ENCODE assay signal across 27 mouse cellular contexts in the genomic region with DNA sequence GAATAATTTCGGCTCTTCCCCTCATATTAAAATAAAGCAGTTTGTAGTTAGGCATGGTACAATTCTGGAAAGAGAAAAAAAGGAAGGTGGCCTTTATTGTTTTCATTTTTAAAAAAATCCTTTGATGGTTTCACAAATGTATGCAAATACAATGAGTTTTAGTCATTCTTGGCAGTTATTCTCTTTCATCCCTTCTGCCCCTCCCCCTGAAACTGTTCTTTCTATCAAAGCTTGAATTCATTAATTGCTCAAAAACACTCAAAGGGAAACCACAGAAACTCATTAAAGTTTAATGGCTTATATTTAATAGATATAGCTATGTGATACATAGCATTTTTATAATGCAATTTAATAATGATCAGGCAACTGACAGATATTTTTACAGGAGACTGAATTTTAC. TPM values are rescaled to one million over a fixed set of nuclear protein-coding genes. Genes with fewer than 3 reads are reported as not detected.
DNase-seq lines count a peak whose midpoint lies in the region; ATAC-seq lines count a peak whose summit lies in the region.
"Had no signal": no experiment of that assay in that cellular context is flagged by ENCODE, and none has a peak within 500 bp of the region (broad histone marks: within the 10 kb centered on the region; RNA-seq: fewer than 3 reads in every experiment).

No protein-coding gene starts in this region.

- DNase-seq in hindbrain, embryonic 10.5 days (ENCODE audit: low spot score), result no peak
- peak; percentile 61 for DNase-seq in Muller cell, postnatal 12 days (ENCODE audit: inconsistent ontology term)
- no peak for DNase-seq in embryo, embryonic 9.5 days (ENCODE audit: extremely low spot score)
- no peak for DNase-seq in right cerebral cortex, postnatal 4 days
- DNase-seq: cerebellum, adult 2 months; cerebellum, postnatal 36 days; embryo, embryonic 11 days; gastrocnemius, postnatal 10 days; heart, postnatal 10 days; kidney, adult 9 months; kidney, postnatal 14 days; liver; lung, postnatal 4 days; thymus, adult 2 months; thymus, postnatal 4 days had no signal

- H3K9me3 ChIP-seq in hindbrain, embryonic 10.5 days, result no peaks in the 10 kb centered on the region
- H3K9me3 ChIP-seq in hindbrain, embryonic 16.5 days (ENCODE audit: control insufficient read depth, low read length), result no peaks in the 10 kb centered on the region
- no peaks in the 10 kb centered on the region for H3K9me3 ChIP-seq in forebrain, embryonic 16.5 days (ENCODE audit: control insufficient read depth, low read length)
- no peaks in the 10 kb centered on the region for H3K9me3 ChIP-seq in midbrain, embryonic 15.5 days
- H3K9me3 ChIP-seq: heart, embryonic 12.5 days; hindbrain, embryonic 15.5 days; limb, embryonic 10.5 days; liver, embryonic 15.5 days; lung, embryonic 15.5 days had no signal

- 0 out of 2 replicates have a peak, but pooled peaks cover 4% of the 10 kb centered on the region for H3K36me3 ChIP-seq in hindbrain, embryonic 10.5 days
- H3K36me3 ChIP-seq in hindbrain, embryonic 16.5 days (ENCODE audit: control insufficient read depth, insufficient read depth, low read length), result no peaks in the 10 kb centered on the region
- no peaks in the 10 kb centered on the region for H3K36me3 ChIP-seq in forebrain, embryonic 16.5 days (ENCODE audit: control insufficient read depth, insufficient read depth)
- no peaks in the 10 kb centered on the region for H3K36me3 ChIP-seq in midbrain, embryonic 15.5 days (replicated peaks)
- H3K36me3 ChIP-seq: heart, embryonic 12.5 days; hindbrain, embryonic 15.5 days; limb, embryonic 10.5 days; liver, embryonic 15.5 days; lung, embryonic 15.5 days had no signal

- peaks cover 24% of the 10 kb centered on the region for H3K4me1 ChIP-seq in hindbrain, embryonic 10.5 days (replicated peaks)
- H3K4me1 ChIP-seq in hindbrain, embryonic 16.5 days (ENCODE audit: control insufficient read depth, insufficient read depth, low read depth, low read length), result no peaks in the 10 kb centered on the region
- peaks cover 11% of the 10 kb centered on the region for H3K4me1 ChIP-seq in forebrain, embryonic 16.5 days (replicated peaks; ENCODE audit: control insufficient read depth, insufficient read depth, low read length)
- H3K4me1 ChIP-seq in midbrain, embryonic 15.5 days, result peaks cover 8% of the 10 kb centered on the region; the same call in 1 of the 2 replicates
- H3K4me1 ChIP-seq: heart, embryonic 12.5 days; limb, embryonic 10.5 days; liver, embryonic 15.5 days; lung, embryonic 15.5 days had no signal

- 91% methylated on average over 1 of the region's 1 CpGs for WGBS in hindbrain, embryonic 10.5 days
- WGBS in hindbrain, embryonic 16.5 days, result 66% methylated on average over 1 of the region's 1 CpGs
- 24% methylated on average over 1 of the region's 1 CpGs for WGBS in forebrain, embryonic 16.5 days
- 62% methylated on average over 1 of the region's 1 CpGs for WGBS in midbrain, embryonic 15.5 days

- ATAC-seq in hindbrain, embryonic 16.5 days, result no peak
- peak; percentile 58; the same call in 1 of the 2 replicates for ATAC-seq in forebrain, embryonic 16.5 days
- ATAC-seq in midbrain, embryonic 15.5 days (replicated peaks), result no peak
- ATAC-seq: CD4-positive, CD25-positive, alpha-beta regulatory T cell, adult 4 months; intestine, embryonic 16.5 days; Patski had no signal

- no peak overlapping the region for H3K9ac ChIP-seq in hindbrain, embryonic 16.5 days (ENCODE audit: low read depth, low read length)
- no peak overlapping the region for H3K9ac ChIP-seq in forebrain, embryonic 16.5 days (replicated peaks; ENCODE audit: low read depth, low read length)
- H3K9ac ChIP-seq in midbrain, embryonic 15.5 days, result no peak overlapping the region
- H3K9ac ChIP-seq: heart, embryonic 12.5 days; hindbrain, embryonic 15.5 days; liver, embryonic 15.5 days; lung, embryonic 15.5 days had no signal

- H3K4me2 ChIP-seq in hindbrain, embryonic 16.5 days (ENCODE audit: low read length), result no peak overlapping the region
- no peak overlapping the region for H3K4me2 ChIP-seq in forebrain, embryonic 16.5 days (ENCODE audit: low read length)
- H3K4me2 ChIP-seq in midbrain, embryonic 15.5 days, result no peak overlapping the region
- H3K4me2 ChIP-seq: heart, embryonic 12.5 days; hindbrain, embryonic 15.5 days; liver, embryonic 15.5 days; lung, embryonic 15.5 days had no signal

- H3K4me3 ChIP-seq in hindbrain, embryonic 10.5 days, result no peak overlapping the region
- H3K4me3 ChIP-seq in hindbrain, embryonic 16.5 days (ENCODE audit: low read length), result no peak overlapping the region
- H3K4me3 ChIP-seq in forebrain, embryonic 16.5 days (replicated peaks; ENCODE audit: low read length), result no peak overlapping the region
- no peak overlapping the region for H3K4me3 ChIP-seq in midbrain, embryonic 15.5 days
- H3K4me3 ChIP-seq: heart, embryonic 12.5 days; hindbrain, embryonic 15.5 days; limb, embryonic 10.5 days; liver, embryonic 15.5 days; lung, embryonic 15.5 days had no signal

- no peaks in the 10 kb centered on the region for H3K27me3 ChIP-seq in hindbrain, embryonic 10.5 days (ENCODE audit: insufficient read depth, poor library complexity, severe bottlenecking)
- H3K27me3 ChIP-seq in hindbrain, embryonic 16.5 days (replicated peaks; ENCODE audit: control insufficient read depth, insufficient read depth, low read length), result no peaks in the 10 kb centered on the region
- no peaks in the 10 kb centered on the region for H3K27me3 ChIP-seq in forebrain, embryonic 16.5 days (replicated peaks; ENCODE audit: control insufficient read depth, insufficient read depth, low read length)
- no peaks in the 10 kb centered on the region for H3K27me3 ChIP-seq in midbrain, embryonic 15.5 days (replicated peaks)
- H3K27me3 ChIP-seq: heart, embryonic 12.5 days; hindbrain, embryonic 15.5 days; liver, embryonic 15.5 days; lung, embryonic 15.5 days had no signal

- H3K27ac ChIP-seq in hindbrain, embryonic 10.5 days, result 0 out of 2 replicates have a peak overlapping the region, but pooled peaks have one; percentile 45
- no peak overlapping the region for H3K27ac ChIP-seq in hindbrain, embryonic 16.5 days (ENCODE audit: low read depth, low read length)
- H3K27ac ChIP-seq in forebrain, embryonic 16.5 days (ENCODE audit: low read length), result no peak overlapping the region
- peak overlapping the region; percentile 55; the same call in 1 of the 2 replicates for H3K27ac ChIP-seq in midbrain, embryonic 15.5 days
- H3K27ac ChIP-seq: hindbrain, embryonic 15.5 days; limb, embryonic 10.5 days; liver, embryonic 15.5 days; lung, embryonic 15.5 days; stomach, postnatal 0 days had no signal

RNA-seq across cellular contexts. Expression of gene Hpgds, which starts 6.5 kb away (rescaled TPM):
- 7.2 and 10.6 TPM in 2 replicates for polyA plus RNA-seq in hindbrain, embryonic 10.5 days (2016; fragmentation: Nextera tagmentation; extraction: Ambion mirVana)
- polyA plus RNA-seq in hindbrain, embryonic 16.5 days (2015; fragmentation: Nextera tagmentation; extraction: Ambion mirVana), result 3.9 and 4.6 TPM in 2 replicates
- 2.7 and 5.1 TPM in 2 replicates for polyA plus RNA-seq in forebrain, embryonic 16.5 days (2015; fragmentation: Nextera tagmentation; extraction: Ambion mirVana)
- polyA plus RNA-seq in midbrain, embryonic 15.5 days (2015; fragmentation: Nextera tagmentation; extraction: Ambion mirVana), result 4.3 and 4.8 TPM in 2 replicates

Comparison
In these comparisons a context has a peak if more than half of its experiments do, and no peak if none do; other contexts are left out.
1. H3K27ac ChIP-seq: peak in hindbrain, embryonic 10.5 days (single experiment) and midbrain, embryonic 15.5 days (single experiment); none in hindbrain, embryonic 16.5 days (single experiment) and forebrain, embryonic 16.5 days (single experiment).